Mouse (Mus musculus): ENCODE results near the gene 3110082I17Rik. TPM values are rescaled to one million over a fixed set of nuclear protein-coding genes. Genes with fewer than 3 reads are reported as not detected.

The 3110082I17Rik gene
- polyA plus RNA-seq, 1 experiment from 2014 or later, result 33.5 TPM

DNA sequence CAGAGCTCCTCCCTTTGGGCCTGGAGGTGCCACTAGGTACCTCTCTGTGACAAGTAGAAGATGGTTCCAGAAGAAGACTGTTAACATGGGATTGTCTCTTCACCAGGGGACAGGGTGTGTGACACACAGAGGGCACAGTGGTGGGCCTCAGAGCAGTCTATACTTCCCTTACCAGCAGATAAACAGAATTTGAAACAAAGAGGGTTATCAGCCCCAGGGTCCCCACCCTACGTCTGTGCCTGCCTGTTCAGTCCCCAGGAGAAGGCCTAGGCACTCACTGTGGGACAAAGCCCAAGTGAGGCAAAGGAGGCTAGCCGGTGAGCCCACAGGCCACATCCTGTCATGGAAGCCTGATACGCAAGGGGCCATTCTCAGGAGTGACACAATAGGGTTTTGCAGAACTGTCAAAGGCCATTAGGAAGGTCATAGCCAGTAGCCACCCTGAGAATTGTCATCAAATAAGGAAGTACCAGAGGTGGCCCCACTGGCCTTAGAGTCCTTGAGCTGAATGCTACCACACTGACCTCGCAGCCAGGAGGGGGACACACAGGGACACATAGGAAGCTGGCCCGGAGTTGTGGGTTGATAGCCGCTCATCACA lies 55.4 kb downstream of the 3110082I17Rik start, which contains the start of gene C130050O18Rik:
Gene C130050O18Rik, plus strand, starts transcription at position 480 of the 601 bp plus-strand sequence.
- peaks cover 25% of the 10 kb centered on the region; the same call in 1 of the 2 replicates for H3K4me1 ChIP-seq
- H3K27ac ChIP-seq, result peak within 1 kb of the TSS; percentile 5; the same call in 1 of the 2 replicates
- H3K4me3 ChIP-seq, result no peak within 1 kb of the TSS
- no peak for ATAC-seq (ENCODE audit: insufficient number of reproducible peaks, insufficient read depth, low FRiP score, low TSS enrichment)
- WGBS, result 75% methylated on average over 6 of the region's 6 CpGs
- H3K27me3 ChIP-seq, result no peaks in the 10 kb centered on the region
- no peaks in the 10 kb centered on the region for H3K9me3 ChIP-seq
- no peak within 1 kb of the TSS for H3K4me2 ChIP-seq (replicated peaks)
- H3K9ac ChIP-seq, result no peak within 1 kb of the TSS
- no peaks in the 10 kb centered on the region for H3K36me3 ChIP-seq

DNA sequence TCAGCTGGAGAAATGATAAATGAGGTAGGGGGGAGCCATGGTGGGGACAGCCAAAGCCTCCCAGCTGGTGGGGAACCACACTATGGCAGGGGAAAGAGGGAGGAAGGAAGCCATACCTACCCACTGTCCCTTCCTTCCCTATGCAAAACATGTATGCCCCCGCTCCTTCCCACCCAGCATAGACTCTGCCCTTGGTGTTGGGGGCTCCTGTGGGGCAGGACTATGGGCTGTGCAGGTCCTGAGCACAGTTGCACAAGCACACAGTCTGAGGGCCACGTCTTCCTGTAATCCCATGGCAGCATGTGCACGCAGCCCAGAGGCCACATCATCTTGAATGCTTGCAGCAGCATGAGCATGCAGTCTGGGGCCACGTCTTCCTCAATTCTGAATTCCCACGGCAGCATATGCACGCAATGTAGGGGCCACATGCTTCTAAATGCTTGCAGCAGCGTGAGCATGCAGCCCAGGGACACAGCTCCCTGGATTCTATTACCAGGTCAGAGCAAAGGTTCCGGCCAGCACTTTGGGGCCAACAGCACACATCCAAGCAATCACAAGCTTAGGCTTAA lies 56.6 kb downstream of the 3110082I17Rik start:
- Histone ChIP-seq H3K4me2 (replicated peaks) (no peak overlapping the region), H3K9me3 (no peaks in the 10 kb centered on the region), H3K4me1 (peaks cover 25% of the 10 kb centered on the region; the same call in 1 of the 2 replicates), H3K36me3 (no peaks in the 10 kb centered on the region), H3K9ac (no peak overlapping the region), H3K27ac (no peak overlapping the region), H3K27me3 (no peaks in the 10 kb centered on the region), H3K4me3 (no peak overlapping the region)
- WGBS, result 75% methylated on average over 8 of the region's 8 CpGs
- no peak for ATAC-seq (ENCODE audit: insufficient number of reproducible peaks, insufficient read depth, low FRiP score, low TSS enrichment)

DNA sequence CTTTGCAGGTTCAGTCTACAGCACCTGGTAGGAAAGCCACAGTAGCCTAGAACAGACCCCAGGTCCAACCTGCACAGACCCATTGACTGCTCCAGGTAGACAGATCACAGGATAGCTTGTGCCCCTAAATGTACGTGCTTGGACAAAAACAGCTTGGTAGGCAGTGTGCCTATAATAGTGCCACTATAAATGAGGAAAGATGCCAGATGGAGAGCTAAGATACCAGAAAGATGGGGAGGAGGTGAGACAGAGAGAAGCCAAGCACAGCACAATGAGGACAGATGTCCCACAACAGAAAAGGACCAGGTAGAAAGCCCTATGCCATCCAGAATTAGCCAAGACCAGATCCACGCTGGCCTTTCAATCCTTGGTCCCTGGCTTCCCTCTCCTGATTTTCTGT lies 58.2 kb downstream of the 3110082I17Rik start:
- Histone ChIP-seq H3K4me1 (peaks cover 17% of the 10 kb centered on the region; the same call in 1 of the 2 replicates), H3K4me3 (no peak overlapping the region), H3K27ac (no peak overlapping the region), H3K4me2 (replicated peaks) (no peak overlapping the region), H3K9ac (no peak overlapping the region), H3K27me3 (no peaks in the 10 kb centered on the region), H3K36me3 (no peaks in the 10 kb centered on the region), H3K9me3 (no peaks in the 10 kb centered on the region)
- no peak for ATAC-seq (ENCODE audit: insufficient number of reproducible peaks, insufficient read depth, low FRiP score, low TSS enrichment)
- 89% methylated on average over 2 of the region's 2 CpGs for WGBS

DNA sequence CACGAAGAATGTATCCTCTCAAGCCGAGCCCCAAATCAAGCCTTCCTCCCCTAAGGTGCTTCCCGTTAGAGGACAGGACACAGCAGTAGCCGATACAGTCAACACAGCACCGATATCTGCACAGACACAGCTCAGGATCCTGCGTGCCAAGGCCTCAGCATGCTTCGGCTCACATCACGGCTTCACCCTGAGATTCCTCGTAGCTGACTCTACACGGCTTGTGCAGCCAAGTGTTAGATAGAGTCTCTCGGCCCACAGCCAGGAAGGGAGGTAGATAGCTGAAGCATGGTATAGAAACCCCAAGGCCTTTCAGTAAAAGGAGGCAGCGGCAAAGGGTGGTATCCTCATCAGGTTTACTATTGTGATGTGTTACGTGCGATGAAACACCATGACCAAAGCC lies 60.3 kb downstream of the 3110082I17Rik start:
- ATAC-seq (ENCODE audit: insufficient number of reproducible peaks, insufficient read depth, low FRiP score, low TSS enrichment), result no peak
- WGBS, result 90% methylated on average over 14 of the region's 14 CpGs
- H3K27me3 ChIP-seq, result no peaks in the 10 kb centered on the region

DNA sequence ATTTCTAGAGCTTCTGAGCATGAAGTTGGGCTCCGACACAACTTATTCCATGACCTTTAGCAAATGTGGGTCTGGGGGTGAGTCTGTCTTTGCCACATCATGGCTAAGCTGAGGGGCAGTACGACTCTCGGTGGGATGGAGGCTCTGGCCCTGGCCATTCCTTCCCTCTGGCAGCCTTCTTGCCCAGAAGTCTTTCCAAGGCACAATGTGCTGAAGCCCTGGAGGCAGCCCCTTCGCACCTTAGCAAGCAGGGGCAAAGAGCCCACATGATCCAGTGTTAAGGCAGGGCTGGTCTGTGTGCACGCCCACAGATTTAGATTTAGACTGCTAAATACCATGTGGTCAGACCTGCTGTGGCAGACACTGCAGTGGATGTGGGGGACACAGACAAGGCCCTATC lies 61.5 kb downstream of the 3110082I17Rik start:
- Histone ChIP-seq H3K27ac (no peak overlapping the region), H3K4me3 (no peak overlapping the region), H3K4me2 (replicated peaks) (no peak overlapping the region), H3K9ac (no peak overlapping the region), H3K36me3 (no peaks in the 10 kb centered on the region), H3K27me3 (no peaks in the 10 kb centered on the region), H3K4me1 (peaks cover 3% of the 10 kb centered on the region; the same call in 1 of the 2 replicates), H3K9me3 (no peaks in the 10 kb centered on the region)
- ATAC-seq (ENCODE audit: insufficient number of reproducible peaks, insufficient read depth, low FRiP score, low TSS enrichment), result no peak
- 83% methylated on average over 5 of the region's 5 CpGs for WGBS

More for the DNA sequence above, 60.3 kb downstream of the 3110082I17Rik start:
- Histone ChIP-seq H3K36me3 (no peaks in the 10 kb centered on the region), H3K4me3 (no peak overlapping the region), H3K27ac (no peak overlapping the region), H3K4me2 (replicated peaks) (no peak overlapping the region), H3K4me1 (0 out of 2 replicates have a peak, but pooled peaks cover 1% of the 10 kb centered on the region), H3K9ac (no peak overlapping the region), H3K9me3 (no peaks in the 10 kb centered on the region)

DNA sequence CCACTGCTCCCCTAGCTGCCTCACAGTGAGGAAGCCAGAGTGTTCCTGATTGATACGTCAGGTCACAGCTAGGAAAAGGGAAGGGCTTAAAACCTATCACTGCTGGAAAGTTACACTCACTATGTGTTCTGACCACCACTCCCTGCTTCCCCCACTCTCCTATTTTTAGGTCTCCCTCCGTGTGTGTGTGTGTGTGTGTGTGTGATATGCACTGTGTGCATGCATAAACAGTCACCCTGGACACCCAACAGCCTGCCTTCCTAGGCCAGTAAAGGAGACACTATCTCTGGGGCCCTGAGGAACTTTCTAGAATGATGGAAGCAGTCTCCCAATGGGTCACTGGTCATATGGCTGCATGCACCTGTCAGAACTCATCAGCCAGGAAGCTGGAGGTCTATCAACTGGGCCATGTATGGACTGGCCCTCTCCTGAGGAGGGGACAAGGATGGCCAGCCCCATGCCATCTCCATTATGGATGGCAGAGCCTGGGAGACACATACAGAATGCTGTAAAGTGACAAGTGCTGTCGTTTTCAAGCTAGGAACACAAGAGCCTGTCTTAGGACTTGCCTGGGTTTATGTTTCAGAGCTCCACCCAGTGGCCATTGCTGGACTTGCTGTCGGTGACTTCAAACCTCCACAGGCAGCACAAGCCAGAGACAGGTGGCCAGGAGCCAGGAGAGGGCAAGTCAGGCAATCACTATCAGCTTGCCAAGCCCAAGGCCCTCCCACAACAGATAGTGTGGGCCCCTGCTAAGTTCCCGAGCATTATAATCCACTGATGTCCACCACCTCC lies 62.2 kb downstream of the 3110082I17Rik start:
- no peak overlapping the region for H3K4me3 ChIP-seq
- no peak overlapping the region for H3K4me2 ChIP-seq (replicated peaks)
- peaks cover 3% of the 10 kb centered on the region; the same call in 1 of the 2 replicates for H3K4me1 ChIP-seq
- no peak for ATAC-seq (ENCODE audit: insufficient number of reproducible peaks, insufficient read depth, low FRiP score, low TSS enrichment)
- 43% methylated on average over 5 of the region's 5 CpGs for WGBS
- H3K36me3 ChIP-seq, result no peaks in the 10 kb centered on the region
- H3K27me3 ChIP-seq, result no peaks in the 10 kb centered on the region
- no peaks in the 10 kb centered on the region for H3K9me3 ChIP-seq
- no peak overlapping the region for H3K9ac ChIP-seq
- no peak overlapping the region for H3K27ac ChIP-seq

DNA sequence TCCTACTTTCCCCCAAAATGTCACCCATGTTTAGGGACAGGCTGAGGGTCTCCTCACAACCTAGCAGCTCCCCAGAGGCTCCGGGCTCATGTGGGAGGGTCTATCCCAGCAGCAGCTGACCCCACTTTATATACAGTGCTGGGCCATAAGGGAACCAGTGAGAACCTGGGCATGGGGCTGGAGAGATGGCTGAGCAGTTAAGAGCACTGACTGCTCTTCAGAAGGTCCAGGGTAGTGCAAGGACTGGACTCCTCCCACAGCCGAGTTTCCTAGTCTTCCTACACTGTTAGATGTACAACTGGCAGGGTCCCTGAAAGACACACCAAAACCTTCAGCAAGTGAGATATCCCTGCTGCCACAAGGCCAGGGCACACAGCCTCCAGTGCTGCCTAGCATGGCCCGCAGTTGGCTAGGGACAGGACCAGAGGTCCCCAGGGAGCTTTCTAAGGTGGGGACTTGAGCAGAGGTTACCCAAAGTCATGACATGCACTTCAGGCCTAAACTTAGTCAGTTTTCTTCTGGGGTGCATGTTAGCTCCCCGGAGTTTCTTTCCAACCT lies 62.9 kb downstream of the 3110082I17Rik start:
- no peak; the same call in 1 of the 2 replicates for ATAC-seq (ENCODE audit: insufficient number of reproducible peaks, insufficient read depth, low FRiP score, low TSS enrichment)
- H3K4me3 ChIP-seq, result no peak overlapping the region
- H3K27ac ChIP-seq, result no peak overlapping the region
- WGBS, result 85% methylated on average over 4 of the region's 4 CpGs
- H3K4me2 ChIP-seq (replicated peaks), result no peak overlapping the region
- no peaks in the 10 kb centered on the region for H3K27me3 ChIP-seq
- H3K9me3 ChIP-seq, result no peaks in the 10 kb centered on the region
- no peaks in the 10 kb centered on the region for H3K36me3 ChIP-seq
- no peak overlapping the region for H3K9ac ChIP-seq
- H3K4me1 ChIP-seq, result peaks cover 3% of the 10 kb centered on the region; the same call in 1 of the 2 replicates

DNA sequence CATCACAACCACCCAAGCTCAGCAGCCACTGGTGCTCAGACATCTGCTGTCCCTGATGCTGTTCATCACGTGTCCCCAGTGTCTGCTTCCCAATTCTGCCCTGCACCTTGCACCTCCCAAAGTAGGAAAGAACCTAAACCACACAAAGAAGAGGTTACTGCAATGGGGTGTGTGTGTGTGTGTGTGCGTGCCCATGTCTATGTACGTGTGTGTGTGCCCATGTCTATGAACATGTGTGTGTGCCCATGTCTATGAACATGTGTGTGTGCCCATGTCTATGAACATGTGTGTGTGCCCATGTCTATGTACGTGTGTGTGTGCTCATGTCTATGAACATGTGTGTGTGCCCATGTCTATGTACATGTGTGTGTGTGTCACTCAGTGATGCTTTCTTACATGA lies 64.8 kb downstream of the 3110082I17Rik start:
- H3K4me2 ChIP-seq (replicated peaks), result no peak overlapping the region
- H3K4me1 ChIP-seq, result peaks cover 6% of the 10 kb centered on the region; the same call in 1 of the 2 replicates
- no peaks in the 10 kb centered on the region for H3K9me3 ChIP-seq
- no peak overlapping the region for H3K27ac ChIP-seq
- no peaks in the 10 kb centered on the region for H3K36me3 ChIP-seq
- WGBS, result 93% methylated on average over 4 of the region's 4 CpGs
- no peak for ATAC-seq (ENCODE audit: insufficient number of reproducible peaks, insufficient read depth, low FRiP score, low TSS enrichment)
- no peaks in the 10 kb centered on the region for H3K27me3 ChIP-seq
- no peak overlapping the region for H3K9ac ChIP-seq
- no peak overlapping the region for H3K4me3 ChIP-seq

DNA sequence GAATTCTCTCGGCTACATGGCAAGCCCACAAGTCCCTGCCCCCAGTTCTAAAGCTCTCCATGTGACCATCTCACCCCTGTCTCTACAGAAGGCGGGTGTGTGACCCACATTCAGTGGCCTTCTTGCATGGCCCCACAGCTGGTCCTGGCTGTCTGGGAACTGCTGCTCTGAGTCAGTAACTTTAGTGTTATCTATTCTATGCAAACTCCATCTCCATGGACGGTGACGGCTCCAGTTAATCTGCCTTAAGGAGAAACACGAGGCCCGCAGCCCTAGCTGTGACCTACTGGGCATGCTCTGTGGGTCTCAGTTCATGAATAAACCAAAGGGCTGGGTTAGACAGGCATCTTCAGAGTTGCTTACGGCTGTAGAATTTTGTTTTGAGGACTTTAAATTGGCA lies 65.9 kb downstream of the 3110082I17Rik start:
- Histone ChIP-seq H3K9me3 (no peaks in the 10 kb centered on the region), H3K27me3 (no peaks in the 10 kb centered on the region), H3K4me2 (replicated peaks) (no peak overlapping the region), H3K9ac (no peak overlapping the region), H3K36me3 (no peaks in the 10 kb centered on the region), H3K4me1 (peaks cover 15% of the 10 kb centered on the region), H3K4me3 (no peak overlapping the region), H3K27ac (no peak overlapping the region)
- 58% methylated on average over 7 of the region's 7 CpGs for WGBS
- no peak for ATAC-seq (ENCODE audit: insufficient number of reproducible peaks, insufficient read depth, low FRiP score, low TSS enrichment)

DNA sequence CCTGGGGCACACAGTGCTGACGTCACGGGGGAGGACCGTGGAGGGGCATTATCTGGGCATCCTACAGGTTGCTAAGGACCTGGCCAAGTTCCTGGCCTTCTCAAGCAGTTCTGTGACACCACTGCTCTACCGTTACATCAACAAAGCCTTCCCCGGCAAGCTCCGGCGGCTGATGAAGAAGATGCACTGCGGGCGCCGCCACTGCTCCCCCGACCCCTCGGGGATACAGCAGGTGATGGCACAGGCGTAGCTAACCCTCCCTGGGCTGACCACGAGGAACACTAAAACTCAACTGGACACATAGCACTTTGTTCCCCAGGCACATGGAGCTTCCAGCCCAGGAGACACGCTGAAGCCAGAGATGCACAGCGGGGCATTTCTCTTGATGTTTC lies 67.1 kb downstream of the 3110082I17Rik start:
- H3K9ac ChIP-seq, result no peak overlapping the region

DNA sequence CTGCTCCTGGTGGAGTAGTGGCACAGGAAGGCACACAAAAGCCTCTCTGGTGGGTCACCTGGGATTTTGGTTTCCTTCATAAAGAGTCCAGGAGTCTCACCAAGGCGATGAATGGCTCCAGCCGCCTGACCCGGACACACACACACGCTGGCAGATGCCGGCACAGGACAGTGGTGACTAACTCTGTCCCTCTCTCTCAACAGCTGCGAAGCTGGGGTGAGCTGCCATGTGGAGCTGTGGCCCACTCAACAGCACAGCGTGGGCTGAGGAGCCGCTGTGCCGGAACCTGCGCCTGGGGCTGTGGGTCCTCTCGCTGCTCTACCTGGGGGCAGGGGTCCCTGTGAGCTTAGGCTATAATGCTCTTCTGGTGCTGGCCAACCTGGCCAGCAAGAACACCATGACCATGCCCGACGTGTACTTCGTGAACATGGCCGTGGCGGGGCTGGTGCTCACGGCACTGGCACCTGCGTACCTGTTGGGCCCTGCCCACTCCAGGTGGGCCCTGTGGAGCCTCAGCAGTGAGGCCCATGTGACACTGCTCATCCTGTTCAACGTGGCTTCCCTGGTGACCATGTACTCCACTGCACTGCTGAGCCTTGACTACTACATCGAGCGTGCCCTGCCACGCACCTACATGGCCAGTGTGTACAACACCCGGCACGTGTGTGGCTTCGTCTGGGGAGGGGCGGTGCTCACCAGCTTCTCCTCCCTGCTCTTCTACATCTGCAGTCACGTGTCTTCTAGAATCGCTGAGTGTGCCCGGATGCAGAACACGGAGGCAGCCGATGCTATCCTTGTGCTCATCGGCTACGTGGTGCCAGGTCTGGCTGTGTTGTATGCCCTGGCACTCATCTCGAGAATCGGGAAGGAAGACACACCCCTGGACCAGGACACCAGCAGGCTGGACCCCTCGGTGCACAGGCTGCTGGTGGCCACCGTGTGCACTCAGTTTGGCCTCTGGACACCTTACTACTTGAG lies 67.8 kb downstream of the 3110082I17Rik start:
- no peak overlapping the region for H3K4me3 ChIP-seq
- H3K9ac ChIP-seq, result no peak overlapping the region
- H3K27ac ChIP-seq, result no peak overlapping the region
- peaks cover 32% of the 10 kb centered on the region for H3K4me1 ChIP-seq
- no peak for ATAC-seq (ENCODE audit: insufficient number of reproducible peaks, insufficient read depth, low FRiP score, low TSS enrichment)
- H3K4me2 ChIP-seq (replicated peaks), result no peak overlapping the region
- 95% methylated on average over 37 of the region's 37 CpGs for WGBS
- no peaks in the 10 kb centered on the region for H3K36me3 ChIP-seq
- no peaks in the 10 kb centered on the region for H3K9me3 ChIP-seq
- H3K27me3 ChIP-seq, result no peaks in the 10 kb centered on the region

More for the DNA sequence above, 67.1 kb downstream of the 3110082I17Rik start:
- WGBS, result 88% methylated on average over 16 of the region's 16 CpGs
- H3K27ac ChIP-seq, result no peak overlapping the region
- H3K27me3 ChIP-seq, result no peaks in the 10 kb centered on the region
- no peak for ATAC-seq (ENCODE audit: insufficient number of reproducible peaks, insufficient read depth, low FRiP score, low TSS enrichment)
- no peak overlapping the region for H3K4me3 ChIP-seq
- H3K4me1 ChIP-seq, result peaks cover 25% of the 10 kb centered on the region
- no peak overlapping the region for H3K4me2 ChIP-seq (replicated peaks)
- no peaks in the 10 kb centered on the region for H3K36me3 ChIP-seq
- no peaks in the 10 kb centered on the region for H3K9me3 ChIP-seq

Data from embryonic facial prominence, embryonic 12.5 days (tissue).